Mouse (Mus musculus) forebrain, postnatal 0 days (tissue): ENCODE data around the gene Ceacam1. TPM values are rescaled to one million over a fixed set of nuclear protein-coding genes. Genes with fewer than 3 reads are reported as not detected.
A peak's percentile ranks its signal among the peaks of the same experiment; 100 is the strongest.

Source experiments
- ATAC-seq: fragments of 200-750 bp; cut with Nextera tagmentation; 2 replicates; pipeline ENCODE4 v1.8.0; 2017; ENCODE audit warnings: mild to moderate bottlenecking, moderate library complexity
- DNase-seq: peaks from one replicate; pipeline ENCODE4 v3.0.0-alpha.2; 2015
- H3K27ac ChIP-seq: fragments of 300-500 bp; sonication (generic); 2 replicates; pipeline ENCODE4 v1.5.1; 2014; ENCODE audit warnings: low read depth, mild to moderate bottlenecking, antibody characterized with exemption, low read length, moderate library complexity, mixed read lengths
- H3K27me3 ChIP-seq: fragments of 300-500 bp; sonication (generic); 2 replicates; pipeline ENCODE4 v1.6.1; 2014; ENCODE audit warnings: mild to moderate bottlenecking, low read length, mixed read lengths; ENCODE audit not compliant: insufficient read depth
- H3K36me3 ChIP-seq: fragments of 300-500 bp; sonication (generic); 2 replicates; pipeline ENCODE4 v1.6.1; 2014; ENCODE audit warnings: mild to moderate bottlenecking, moderate library complexity; ENCODE audit not compliant: insufficient read depth
- H3K4me1 ChIP-seq: fragments of 300-500 bp; sonication (generic); 2 replicates; pipeline ENCODE4 v1.6.1; 2014; ENCODE audit warnings: antibody characterized with exemption; ENCODE audit not compliant: insufficient read depth
- H3K4me2 ChIP-seq: fragments of 300-500 bp; sonication (generic); 2 replicates; pipeline ENCODE4 v1.6.1; 2014; ENCODE audit warnings: low read depth, mild to moderate bottlenecking, moderate library complexity
- H3K4me3 ChIP-seq: fragments of 300-500 bp; sonication (generic); 2 replicates; pipeline ENCODE4 v1.5.1; 2014; ENCODE audit warnings: low read depth, low read length, mixed read lengths
- H3K9ac ChIP-seq: fragments of 300-500 bp; sonication (generic); 2 replicates; pipeline ENCODE4 v1.6.1; 2014; ENCODE audit warnings: mild to moderate bottlenecking
- H3K9me3 ChIP-seq: fragments of 300-500 bp; sonication (generic); 2 replicates; pipeline ENCODE4 v1.6.1; 2016; ENCODE audit warnings: low read length
- CTCF ChIP-seq: sonication (generic); IDR thresholded peaks from 2 replicates; pipeline ENCODE4 v1.5.1; 2016; ENCODE audit warnings: antibody characterized with exemption, control low read depth, low read depth
- WGBS: fragments of 180-500 bp; shearing (Covaris S2); extraction: QIAGEN DNeasy Blood & Tissue Kit; methylation state at CpG from one replicate; pipeline ENCODE4 v1.1.7; 2014; 5-methylcytosine and 5-hydroxymethylcytosine counted together
- polyA plus RNA-seq: library from polyadenylated mRNA; unstranded; fragments of >200 nt; fragmentation: Nextera tagmentation; extraction: Ambion mirVana; gene quantifications from 2 replicates; pipeline ENCODE4 v1.2.1, GENCODE M21; 2015
- total RNA-seq: library from RNA; depleted of rRNA; stranded (reverse); fragments of >200 nt; gene quantifications from 2 replicates; pipeline ENCODE4 v1.2.3, GENCODE M21; 2014; rRNA removed

Ceacam1 gene
- total and polyA plus RNA-seq, 2 experiments from 2014 or later, result 0.24 to 1.4 TPM

DNA sequence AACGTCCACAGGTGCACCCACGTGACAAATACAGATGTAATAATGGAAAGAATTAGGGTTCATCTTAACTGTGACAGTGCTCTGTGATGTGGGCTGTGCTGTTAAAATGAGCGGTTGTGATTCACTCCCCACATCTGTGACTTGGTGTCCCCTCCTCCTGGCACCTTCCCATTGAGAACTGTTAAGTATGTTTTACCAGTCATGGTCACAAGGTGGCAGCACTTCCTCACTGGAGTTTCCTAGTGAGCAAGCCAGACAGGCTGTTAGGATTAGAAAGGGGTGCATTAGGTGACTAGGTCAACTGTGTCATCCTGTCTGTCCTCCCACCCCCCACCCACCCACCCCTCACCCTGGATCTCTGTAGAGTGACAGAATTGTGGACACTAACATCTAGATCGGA, 53.0 kb downstream of the Ceacam1 start:
- no peaks in the 10 kb centered on the region for H3K4me1 ChIP-seq
- H3K9ac ChIP-seq, result no peak overlapping the region
- H3K27ac ChIP-seq, result no peak overlapping the region
- no peaks in the 10 kb centered on the region for H3K9me3 ChIP-seq
- H3K27me3 ChIP-seq, result no peaks in the 10 kb centered on the region
- ATAC-seq, result peak; percentile 63
- peak; percentile 90 for TF ChIP-seq CTCF
- 34% methylated on average over 4 of the region's 4 CpGs for WGBS
- H3K4me3 ChIP-seq, result no peak overlapping the region
- no peaks in the 10 kb centered on the region for H3K36me3 ChIP-seq
- H3K4me2 ChIP-seq, result no peak overlapping the region
- DNase-seq, result peak; percentile 92

GRCm38 (mm10) chr7:25422286-25422841, 55.0 kb downstream of the Ceacam1 start:
- DNase-seq (no peak), ATAC-seq (peak; percentile 45; the same call in 1 of the 2 replicates)
- no peak overlapping the region for H3K27ac ChIP-seq
- H3K27me3 ChIP-seq, result no peaks in the 10 kb centered on the region
- no peak overlapping the region for H3K4me2 ChIP-seq
- H3K9ac ChIP-seq, result no peak overlapping the region
- H3K9me3 ChIP-seq, result no peaks in the 10 kb centered on the region
- no peaks in the 10 kb centered on the region for H3K36me3 ChIP-seq
- H3K4me1 ChIP-seq, result no peaks in the 10 kb centered on the region
- TF ChIP-seq CTCF, result no peak
- WGBS, result 65% methylated on average over 16 of the region's 16 CpGs
- H3K4me3 ChIP-seq, result no peak overlapping the region

- ATAC-seq (no peak), DNase-seq (no peak)
- Histone ChIP-seq H3K4me2 (no peak overlapping the region), H3K4me3 (no peak overlapping the region), H3K27me3 (no peaks in the 10 kb centered on the region), H3K27ac (no peak overlapping the region), H3K4me1 (no peaks in the 10 kb centered on the region), H3K9ac (no peak overlapping the region), H3K36me3 (no peaks in the 10 kb centered on the region; the same call in 1 of the 2 replicates), H3K9me3 (no peaks in the 10 kb centered on the region)
- TF ChIP-seq CTCF, result no peak
- WGBS, result 92% methylated on average over 4 of the region's 4 CpGs
Measured at GRCm38 (mm10) chr7:25419943-25420342, 57.5 kb downstream of the Ceacam1 start.

GRCm38 (mm10) chr7:25419536-25419935, 57.9 kb downstream of the Ceacam1 start:
- Histone ChIP-seq H3K4me1 (no peaks in the 10 kb centered on the region), H3K9ac (no peak overlapping the region), H3K9me3 (no peaks in the 10 kb centered on the region), H3K36me3 (no peaks in the 10 kb centered on the region; the same call in 1 of the 2 replicates), H3K27me3 (no peaks in the 10 kb centered on the region), H3K4me2 (no peak overlapping the region), H3K4me3 (no peak overlapping the region), H3K27ac (no peak overlapping the region)
- WGBS, result 82% methylated on average over 8 of the region's 8 CpGs
- no peak for TF ChIP-seq CTCF
- DNase-seq, result no peak
- ATAC-seq, result no peak

DNA sequence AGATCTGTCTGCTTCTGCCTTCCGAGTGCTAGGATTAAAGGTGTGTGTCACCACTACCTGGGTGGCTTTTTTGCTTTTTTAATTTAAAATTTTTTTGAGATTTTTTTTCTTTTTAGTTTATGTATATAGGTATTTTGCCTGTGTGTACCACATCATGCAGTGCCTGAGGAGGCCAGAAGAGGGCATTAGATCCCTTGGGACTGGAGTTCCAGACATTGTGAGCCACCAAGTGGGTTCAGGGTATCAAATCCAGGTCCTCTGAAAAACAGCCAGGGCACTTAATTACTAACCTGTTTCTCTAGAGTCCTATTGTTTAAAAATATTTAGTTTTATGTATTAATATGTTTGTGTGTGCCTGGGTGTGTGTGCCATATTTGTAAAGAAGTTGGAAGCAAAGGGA, 59.8 kb downstream of the Ceacam1 start:
- WGBS, result 79% methylated on average over 1 of the region's 1 CpGs
- H3K9ac ChIP-seq, result no peak overlapping the region
- peak; percentile 55 for TF ChIP-seq CTCF
- no peak overlapping the region for H3K4me3 ChIP-seq
- no peaks in the 10 kb centered on the region; the same call in 1 of the 2 replicates for H3K36me3 ChIP-seq
- no peaks in the 10 kb centered on the region for H3K27me3 ChIP-seq
- no peak overlapping the region for H3K4me2 ChIP-seq
- no peak overlapping the region for H3K27ac ChIP-seq
- ATAC-seq (no peak), DNase-seq (no peak)
- no peaks in the 10 kb centered on the region for H3K4me1 ChIP-seq
- H3K9me3 ChIP-seq, result no peaks in the 10 kb centered on the region

DNA sequence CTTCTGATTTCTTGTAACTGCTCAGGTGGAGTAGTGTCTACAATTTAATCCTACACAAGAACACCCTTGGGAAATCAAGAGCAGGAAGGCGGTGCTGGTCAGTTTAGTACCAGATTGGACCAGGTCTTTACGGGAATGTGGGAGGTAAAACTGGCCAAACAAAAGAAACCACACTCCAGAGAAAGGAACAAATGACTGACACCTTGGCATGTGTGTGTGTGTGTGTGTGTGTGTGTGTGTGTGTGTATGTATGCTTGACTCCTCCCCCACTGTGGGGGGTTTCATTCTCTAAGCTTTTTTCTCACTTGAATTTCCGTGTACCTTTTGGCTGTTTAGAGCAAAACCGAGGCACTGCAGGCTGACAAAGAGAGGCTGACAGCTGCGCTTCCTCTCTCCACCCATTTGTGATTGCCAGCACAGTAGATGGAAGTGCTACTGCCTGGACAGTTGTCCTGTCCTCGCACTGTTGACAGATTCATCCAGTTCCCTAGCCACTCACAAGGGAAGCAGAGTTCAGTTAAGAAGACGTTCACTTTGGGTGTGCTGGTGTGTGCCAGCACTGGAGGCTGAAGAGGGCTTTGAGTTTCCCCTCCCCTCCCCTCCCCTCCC, 64.5 kb downstream of the Ceacam1 start, which contains the start of gene Cxcl17:
Cxcl17 (minus strand) TSS at position 54 of the 609 bp plus-strand sequence.
- Histone ChIP-seq H3K27ac (no peak within 1 kb of the TSS), H3K9me3 (no peaks in the 10 kb centered on the region), H3K4me2 (no peak within 1 kb of the TSS), H3K36me3 (no peaks in the 10 kb centered on the region; the same call in 1 of the 2 replicates), H3K4me3 (no peak within 1 kb of the TSS), H3K27me3 (no peaks in the 10 kb centered on the region), H3K9ac (no peak within 1 kb of the TSS), H3K4me1 (no peaks in the 10 kb centered on the region)
- DNase-seq (no peak), ATAC-seq (no peak)
- 44% methylated on average over 7 of the region's 7 CpGs for WGBS
- TF ChIP-seq CTCF, result no peak

DNA sequence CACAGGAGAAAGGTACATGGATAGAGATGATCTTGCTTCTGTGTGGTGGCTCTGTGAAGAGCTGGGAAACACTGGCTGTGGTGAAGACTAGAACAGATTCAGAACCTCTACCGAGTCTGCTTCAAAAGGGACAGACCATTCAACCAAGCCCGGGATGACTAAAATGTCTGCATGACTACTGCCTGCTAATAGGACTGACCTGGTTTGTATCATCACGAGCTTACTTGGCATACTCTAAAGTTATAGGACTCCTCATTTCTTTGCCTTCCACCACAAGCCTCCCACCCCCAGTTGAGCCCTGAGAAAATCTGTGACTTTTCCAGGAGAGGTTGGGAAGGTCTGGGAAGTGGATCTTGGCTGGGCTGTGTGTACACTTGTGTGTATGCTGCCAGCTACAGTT, 65.5 kb downstream of the Ceacam1 start:
- 84% methylated on average over 3 of the region's 3 CpGs for WGBS

More for the DNA sequence above, 65.5 kb downstream of the Ceacam1 start:
- H3K4me2 ChIP-seq, result no peak overlapping the region
- no peak for DNase-seq
- H3K4me3 ChIP-seq, result no peak overlapping the region
- no peaks in the 10 kb centered on the region for H3K4me1 ChIP-seq
- TF ChIP-seq CTCF, result no peak
- ATAC-seq, result no peak
- H3K9ac ChIP-seq, result no peak overlapping the region
- H3K27ac ChIP-seq, result no peak overlapping the region
- H3K27me3 ChIP-seq, result no peaks in the 10 kb centered on the region
- H3K36me3 ChIP-seq, result no peaks in the 10 kb centered on the region; the same call in 1 of the 2 replicates
- H3K9me3 ChIP-seq, result no peaks in the 10 kb centered on the region

Other genes with a start within 250 kb of the Ceacam1 start
- gene Gsk3a, start 239.8 kb downstream of the Ceacam1 start, total RNA-seq, result 150 and 154 TPM in 2 replicates
- 21.0 and 21.5 TPM in 2 replicates for gene Gsk3a, start 239.8 kb downstream of the Ceacam1 start, polyA plus RNA-seq
- 11.8 and 16.5 TPM in 2 replicates for gene Erf, start 226.8 kb downstream of the Ceacam1 start, total RNA-seq
- 3.7 and 4.5 TPM in 2 replicates for gene Erf, start 226.8 kb downstream of the Ceacam1 start, polyA plus RNA-seq
- 119 and 121 TPM in 2 replicates for gene Cic, start 209.9 kb downstream of the Ceacam1 start, total RNA-seq
- gene Cic, start 209.9 kb downstream of the Ceacam1 start, polyA plus RNA-seq, result 25.4 and 31.3 TPM in 2 replicates
- gene Pafah1b3, start 179.6 kb downstream of the Ceacam1 start, total RNA-seq, result 407 and 461 TPM in 2 replicates
- 517 and 583 TPM in 2 replicates for gene Pafah1b3, start 179.6 kb downstream of the Ceacam1 start, polyA plus RNA-seq
- 2.1 and 2.5 TPM in 2 replicates for gene Prr19, start 176.2 kb downstream of the Ceacam1 start, total RNA-seq
- 2.6 and 3.5 TPM in 2 replicates for gene Prr19, start 176.2 kb downstream of the Ceacam1 start, polyA plus RNA-seq
- 55.9 and 63.2 TPM in 2 replicates for gene Tmem145, start 171.5 kb downstream of the Ceacam1 start, total RNA-seq
- gene Tmem145, start 171.5 kb downstream of the Ceacam1 start, polyA plus RNA-seq, result 46.7 and 68.0 TPM in 2 replicates
- gene Megf8, start 160.4 kb downstream of the Ceacam1 start, total RNA-seq, result 50.5 and 67.8 TPM in 2 replicates
- 8.7 and 12.8 TPM in 2 replicates for gene Megf8, start 160.4 kb downstream of the Ceacam1 start, polyA plus RNA-seq
- not detected in 2 replicates for gene Cnfn, start 107.9 kb downstream of the Ceacam1 start, total RNA-seq
- not detected in 2 replicates for gene Cnfn, start 107.9 kb downstream of the Ceacam1 start, polyA plus RNA-seq
- 8.8 and 14.8 TPM in 2 replicates for gene Lipe, start 78.9 kb downstream of the Ceacam1 start, total RNA-seq
- 6.7 and 8.0 TPM in 2 replicates for gene Lipe, start 78.9 kb downstream of the Ceacam1 start, polyA plus RNA-seq
- not detected in 2 replicates for gene Cxcl17, start 64.7 kb downstream of the Ceacam1 start, total RNA-seq
- 0.35 TPM in 1 of 2 replicates, not detected in the other for gene Cxcl17, start 64.7 kb downstream of the Ceacam1 start, polyA plus RNA-seq
- gene Ceacam2, start 62.3 kb upstream of the Ceacam1 start, total RNA-seq, result not detected in 2 replicates
- gene Ceacam2, start 62.3 kb upstream of the Ceacam1 start, polyA plus RNA-seq, result not detected in 2 replicates
- gene Erich4, start 138.3 kb upstream of the Ceacam1 start, total RNA-seq, result not detected in 2 replicates
- gene Erich4, start 138.3 kb upstream of the Ceacam1 start, polyA plus RNA-seq, result not detected in 2 replicates
- gene Dmac2, start 141.8 kb upstream of the Ceacam1 start, total RNA-seq, result 35.8 and 45.8 TPM in 2 replicates
- gene Dmac2, start 141.8 kb upstream of the Ceacam1 start, polyA plus RNA-seq, result 35.0 and 40.6 TPM in 2 replicates
- 0.31 and 0.95 TPM in 2 replicates for gene B3gnt8, start 149.1 kb upstream of the Ceacam1 start, total RNA-seq
- gene B3gnt8, start 149.1 kb upstream of the Ceacam1 start, polyA plus RNA-seq, result 1.0 and 1.3 TPM in 2 replicates
- gene Bckdha, start 181.4 kb upstream of the Ceacam1 start, total RNA-seq, result 55.7 and 55.9 TPM in 2 replicates
- 57.1 and 58.3 TPM in 2 replicates for gene Bckdha, start 181.4 kb upstream of the Ceacam1 start, polyA plus RNA-seq
- 22.9 and 24.9 TPM in 2 replicates for gene Exosc5, start 181.6 kb upstream of the Ceacam1 start, total RNA-seq
- gene Exosc5, start 181.6 kb upstream of the Ceacam1 start, polyA plus RNA-seq, result 33.9 and 35.2 TPM in 2 replicates
- 32.8 and 40.3 TPM in 2 replicates for gene Tmem91, start 197.6 kb upstream of the Ceacam1 start, total RNA-seq
- gene Tmem91, start 197.6 kb upstream of the Ceacam1 start, polyA plus RNA-seq, result 40.9 and 61.4 TPM in 2 replicates
- 15.7 and 15.8 TPM in 2 replicates for gene B9d2, start 203.2 kb upstream of the Ceacam1 start, total RNA-seq
- gene B9d2, start 203.2 kb upstream of the Ceacam1 start, polyA plus RNA-seq, result 58.2 and 60.1 TPM in 2 replicates
- 1.6 and 3.1 TPM in 2 replicates for gene Tgfb1, start 209.4 kb upstream of the Ceacam1 start, total RNA-seq
- 0.39 and 0.56 TPM in 2 replicates for gene Tgfb1, start 209.4 kb upstream of the Ceacam1 start, polyA plus RNA-seq
- gene Ccdc97, start 241.5 kb upstream of the Ceacam1 start, total RNA-seq, result 21.1 and 37.6 TPM in 2 replicates
- 31.7 and 32.0 TPM in 2 replicates for gene Ccdc97, start 241.5 kb upstream of the Ceacam1 start, polyA plus RNA-seq